Mouse (Mus musculus): ENCODE measurements around the gene Kcnmb1.
A peak's percentile ranks its signal among the peaks of the same experiment; 100 is the strongest.

Gene Kcnmb1

DNA sequence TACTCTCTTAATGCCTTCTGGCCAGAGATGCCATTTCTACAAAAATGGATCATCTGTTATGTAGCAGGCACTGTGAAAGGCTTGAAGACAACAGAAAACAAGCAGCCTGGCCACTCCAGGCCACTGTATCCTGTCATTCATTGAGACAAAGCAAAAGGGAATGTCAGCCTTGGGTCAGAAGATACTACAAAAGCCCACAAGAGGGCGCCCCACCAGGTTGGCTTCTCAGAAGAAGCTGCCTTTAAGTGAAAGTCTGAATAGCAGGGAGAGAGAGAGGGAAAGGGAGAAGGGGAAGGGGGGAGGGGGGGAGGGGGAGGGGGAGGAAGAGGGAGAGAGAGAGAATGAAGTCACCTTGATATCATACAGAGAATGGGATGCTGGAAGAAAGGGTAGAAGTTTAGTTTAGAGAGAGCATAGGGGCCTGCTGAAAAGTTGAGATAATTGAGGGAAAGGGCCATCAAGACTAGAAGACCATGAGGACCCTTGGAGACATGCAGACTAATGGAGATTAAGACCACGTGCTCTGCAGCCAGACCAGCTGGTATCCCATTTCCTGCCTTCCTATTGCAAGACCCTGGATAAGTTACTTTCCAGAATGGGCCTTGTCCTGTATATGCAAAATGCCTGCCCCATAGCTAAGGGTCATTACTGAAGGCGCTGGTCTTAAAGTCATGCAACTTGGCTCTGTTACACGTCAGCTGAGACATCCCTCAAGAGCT, 18.6 kb upstream of the Kcnmb1 start:
- DNase-seq (ENCODE audit: inconsistent age in 2 of 2, low spot score in 1 of 2), result peak in 1 of 2 experiments; percentile 42

DNA sequence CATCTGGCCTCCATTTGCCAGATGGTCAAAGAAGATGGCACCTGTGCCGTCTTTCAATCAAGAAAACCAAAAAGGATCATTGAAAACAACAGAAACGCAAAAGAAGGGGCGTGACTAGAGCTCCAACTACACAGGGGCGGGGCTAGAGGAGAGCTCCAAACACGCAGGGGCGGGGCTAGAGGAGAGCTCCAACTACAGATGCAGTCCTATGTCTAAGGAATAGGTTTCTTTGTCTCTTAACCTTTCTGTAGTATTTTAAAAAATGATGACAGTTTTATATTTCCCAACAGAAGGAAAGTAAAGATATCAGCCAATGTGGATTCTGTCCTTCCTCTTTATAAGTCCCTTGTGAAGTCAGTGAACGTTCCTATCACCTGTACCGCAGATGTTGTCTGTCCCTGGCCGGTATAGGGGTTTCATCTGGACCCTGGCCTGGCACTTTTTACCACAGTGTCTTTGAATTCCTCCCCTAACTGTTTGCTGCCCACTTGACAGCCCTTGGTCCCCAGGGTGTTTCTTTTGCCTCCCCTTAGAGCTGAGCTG, 18.0 kb upstream of the Kcnmb1 start:
- DNase-seq (ENCODE audit: inconsistent age in 2 of 2, low spot score in 1 of 2), result no peak

DNA sequence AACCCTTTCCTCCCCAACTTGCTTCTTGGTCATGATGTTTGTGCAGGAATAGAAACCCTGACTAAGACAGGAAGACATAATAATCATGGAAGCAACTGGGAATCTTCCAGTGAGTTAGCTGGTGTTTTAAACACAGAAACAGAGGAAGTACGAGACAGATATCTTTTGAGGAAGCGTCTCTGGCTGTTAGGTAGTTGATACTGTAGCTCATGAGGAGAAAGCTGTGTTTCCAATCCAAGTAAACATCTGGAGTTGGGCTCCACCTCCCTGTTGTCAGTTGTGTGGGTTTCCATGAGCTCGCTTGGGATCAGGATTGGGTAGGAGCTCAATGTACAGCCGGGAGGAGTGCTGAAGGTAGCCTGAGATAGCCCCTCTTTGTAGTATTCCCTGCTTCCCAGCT, 16.3 kb upstream of the Kcnmb1 start:
- DNase-seq (ENCODE audit: inconsistent age in 2 of 2, low spot score in 1 of 2), result no peak

DNA sequence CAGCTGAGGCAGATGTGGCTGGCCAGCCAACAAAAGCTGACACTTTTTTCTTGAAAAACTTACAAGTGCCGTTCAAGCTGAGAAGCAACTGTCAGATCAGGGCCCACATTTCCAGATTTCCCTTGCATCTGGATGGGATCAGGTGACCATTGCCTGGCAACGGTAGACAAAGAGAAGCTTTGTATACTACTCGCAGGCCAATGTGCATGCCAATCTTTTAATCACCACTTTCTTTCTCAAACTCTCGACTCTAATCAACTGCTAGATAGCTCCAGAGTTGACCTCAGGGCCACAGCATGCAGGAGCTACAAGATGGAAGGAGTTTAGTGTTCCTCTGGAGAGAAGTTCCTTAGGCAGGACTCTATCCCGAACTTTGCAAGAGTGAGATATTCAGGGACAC, 11.7 kb upstream of the Kcnmb1 start:
- no peak for DNase-seq (ENCODE audit: inconsistent age in 2 of 2, low spot score in 1 of 2)

DNA sequence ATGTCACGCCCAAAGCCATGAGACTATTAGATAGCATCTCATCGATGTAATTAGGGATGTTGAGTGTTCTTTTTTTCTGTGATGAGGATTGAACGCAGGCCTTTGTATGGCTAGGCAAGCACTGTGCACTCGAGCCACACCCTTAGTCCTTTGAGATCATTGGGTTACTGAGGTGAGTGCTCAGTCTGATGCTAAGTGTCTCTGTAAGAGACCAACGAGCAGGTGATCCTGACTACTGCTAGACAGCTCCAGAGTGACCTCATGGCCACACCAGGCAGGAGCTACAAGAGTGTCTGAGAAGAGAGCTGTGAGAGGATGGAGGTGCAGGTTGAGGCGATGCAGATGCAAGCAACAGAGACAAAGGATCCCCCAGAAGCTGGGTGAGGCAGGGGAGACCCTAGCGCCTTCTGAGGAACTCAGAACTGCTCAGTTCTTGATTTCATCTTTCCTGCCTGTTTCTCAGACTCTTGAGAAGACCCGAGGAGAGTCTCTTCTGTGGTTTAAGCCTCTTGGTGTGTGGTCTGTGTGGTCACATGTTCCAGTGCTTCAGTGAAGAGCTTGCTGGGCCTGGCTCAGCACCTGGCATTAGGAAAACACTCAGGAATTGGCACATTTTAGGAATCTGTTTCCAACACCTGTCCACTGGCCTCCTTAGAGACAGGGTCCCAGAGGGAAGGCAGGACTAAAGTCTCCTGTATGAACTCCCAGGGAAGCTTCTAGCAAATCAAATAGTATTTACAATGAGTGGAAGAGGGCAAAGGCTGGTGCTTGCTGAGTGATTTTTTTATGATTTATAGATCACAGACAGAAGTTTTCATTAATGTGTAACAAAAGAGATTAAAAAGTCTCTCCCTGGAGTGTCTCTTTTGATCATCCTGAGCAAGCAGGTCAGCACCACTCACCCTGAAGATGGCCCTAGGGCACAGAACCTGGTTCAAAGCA, 10.9 kb upstream of the Kcnmb1 start:
- no peak for DNase-seq (ENCODE audit: inconsistent age in 2 of 2, low spot score in 1 of 2)

DNA sequence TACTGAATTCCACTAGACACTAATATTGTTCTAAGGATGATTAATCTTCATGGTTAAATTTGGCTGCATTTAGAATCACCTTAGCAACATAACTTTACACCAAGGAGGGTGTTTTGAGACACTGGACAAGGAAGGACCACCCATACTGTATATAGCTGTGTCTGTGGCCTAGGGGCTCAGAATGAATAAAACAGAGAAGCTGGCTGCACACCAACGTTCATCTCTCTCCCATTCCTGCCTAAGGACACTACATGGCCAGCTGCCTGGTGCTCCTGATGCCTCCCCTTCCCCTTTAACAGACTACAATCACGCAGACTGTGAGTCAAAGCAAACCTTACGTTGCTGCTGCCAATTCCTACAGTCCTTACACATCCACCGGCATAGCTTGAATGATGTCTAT, 6.8 kb upstream of the Kcnmb1 start:
- no peak for DNase-seq (ENCODE audit: inconsistent age in 2 of 2, low spot score in 1 of 2)

DNA sequence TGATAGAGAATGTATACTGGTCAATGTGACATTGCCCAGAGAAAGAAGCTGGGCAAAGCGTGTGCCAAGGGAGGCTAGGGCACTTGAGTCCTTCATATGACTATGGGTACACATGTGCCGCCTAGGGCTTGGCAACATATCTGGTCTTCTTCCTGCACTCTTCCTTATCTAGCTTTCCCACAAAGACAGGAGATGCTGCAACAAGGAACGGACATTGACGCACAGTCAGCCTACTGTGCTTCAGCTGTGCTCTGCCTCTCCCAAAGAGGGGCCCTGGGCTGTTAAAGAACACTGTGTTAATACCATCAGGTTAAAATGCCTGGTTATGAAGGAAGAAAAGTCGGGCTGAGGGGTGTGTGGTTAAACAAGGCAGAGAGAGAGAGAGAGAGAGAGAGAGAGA, 6.2 kb upstream of the Kcnmb1 start:
- DNase-seq (ENCODE audit: inconsistent age in 2 of 2, low spot score in 1 of 2), result no peak

DNA sequence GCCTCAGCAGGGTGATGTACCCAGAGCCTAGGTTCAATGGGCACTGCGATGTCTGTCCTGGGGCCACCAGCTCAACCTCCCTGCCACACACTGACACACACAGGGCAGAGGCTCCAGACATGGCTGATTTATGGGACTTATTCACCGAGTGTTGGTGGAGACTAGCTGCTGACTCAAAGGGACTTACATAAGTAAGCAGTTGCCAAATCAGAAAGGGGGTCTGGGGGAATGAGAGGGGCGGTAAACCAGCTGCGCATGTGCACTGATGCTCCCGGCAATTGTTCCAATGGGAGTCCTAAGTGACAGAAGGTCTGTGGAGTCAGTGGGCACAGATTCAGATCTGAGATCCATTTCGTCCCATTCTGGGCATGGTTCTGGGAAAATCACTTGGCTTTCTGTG, 5.2 kb upstream of the Kcnmb1 start:
- DNase-seq (ENCODE audit: inconsistent age in 2 of 2, low spot score in 1 of 2), result peak; percentile 51 to 56

DNA sequence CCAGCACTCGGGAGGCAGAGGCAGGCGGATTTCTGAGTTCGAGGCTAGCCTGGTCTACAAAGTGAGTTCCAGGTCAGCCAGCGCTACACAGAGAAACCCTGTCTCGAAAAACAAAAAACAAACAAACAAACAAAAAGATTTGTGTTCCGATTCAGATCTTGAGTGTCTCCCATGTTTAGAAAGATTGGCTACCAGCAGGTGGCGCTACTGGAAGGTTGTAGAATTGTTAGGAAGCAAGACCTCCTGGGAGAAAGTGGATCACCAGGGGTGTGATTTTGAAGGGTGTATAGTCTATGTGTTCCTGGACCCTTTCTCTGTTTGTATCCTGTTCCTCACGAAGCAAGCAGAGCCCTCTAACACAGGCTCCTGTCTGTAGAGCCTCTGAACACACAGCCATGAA, 4.1 kb upstream of the Kcnmb1 start:
- DNase-seq (ENCODE audit: inconsistent age in 2 of 2, low spot score in 1 of 2), result peak; percentile 23 to 68

DNA sequence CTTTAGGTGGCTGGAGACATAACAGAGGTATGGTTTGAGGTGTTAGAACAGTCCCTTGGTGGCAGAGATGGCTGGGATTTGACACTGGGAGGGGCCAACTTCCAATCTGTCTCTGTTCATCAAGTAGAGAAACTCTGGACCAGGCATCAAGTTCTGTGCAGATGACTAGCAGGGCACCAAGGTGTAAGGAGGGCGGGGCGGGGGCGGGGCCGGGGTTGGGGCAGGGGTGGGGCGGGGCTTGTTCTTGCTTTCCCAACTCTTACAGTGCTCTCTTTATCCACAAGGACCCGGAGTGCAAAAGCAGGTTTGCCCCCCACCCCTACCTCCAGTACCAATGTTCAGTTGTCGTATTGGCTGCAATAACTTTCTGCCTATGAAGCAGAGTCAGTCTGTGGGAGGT, 635 bp upstream of the Kcnmb1 start:
- no peak for DNase-seq (ENCODE audit: inconsistent age in 2 of 2, low spot score in 1 of 2)

DNA sequence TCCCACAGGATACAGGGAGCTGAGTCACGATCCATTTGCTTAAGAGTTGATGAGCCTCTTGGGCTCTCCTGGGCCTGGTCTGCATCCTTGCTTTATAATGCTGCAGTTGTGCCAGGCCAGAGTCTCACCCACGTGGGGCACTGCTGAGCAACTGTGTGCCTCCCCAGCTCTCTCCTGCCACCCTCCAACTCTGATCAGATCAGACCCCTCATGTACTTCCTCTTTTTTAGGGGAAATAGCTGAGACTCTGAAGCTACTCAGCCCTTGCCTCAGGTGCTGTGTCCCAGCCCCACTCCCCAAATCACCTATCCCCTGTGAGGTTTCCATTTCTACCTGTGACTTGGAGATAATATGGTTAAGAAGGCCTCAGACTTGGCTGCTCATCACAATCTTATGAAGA, 2.6 kb downstream of the Kcnmb1 start:
- DNase-seq (ENCODE audit: inconsistent age in 2 of 2, low spot score in 1 of 2), result no peak

DNA sequence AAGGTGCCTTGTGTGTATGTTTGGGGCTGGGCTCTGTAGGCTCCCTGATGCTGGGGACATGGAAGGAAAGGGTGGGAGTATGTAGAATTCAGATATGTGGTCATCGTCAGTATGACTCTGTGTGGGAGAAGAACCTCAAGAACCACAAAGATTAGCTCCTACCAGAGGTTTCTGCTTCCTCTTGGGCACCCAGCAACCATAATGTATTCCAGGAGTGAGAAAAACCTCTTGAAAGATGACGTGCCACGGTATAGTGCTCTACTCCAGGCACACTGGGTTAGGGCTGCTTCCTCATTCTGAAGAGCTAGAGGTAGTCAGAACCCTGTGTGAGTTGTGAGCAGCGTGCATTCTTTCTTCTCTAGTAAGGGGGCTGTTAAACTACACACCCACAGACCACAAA, 4.9 kb downstream of the Kcnmb1 start:
- DNase-seq (ENCODE audit: inconsistent age in 2 of 2, low spot score in 1 of 2), result no peak

DNA sequence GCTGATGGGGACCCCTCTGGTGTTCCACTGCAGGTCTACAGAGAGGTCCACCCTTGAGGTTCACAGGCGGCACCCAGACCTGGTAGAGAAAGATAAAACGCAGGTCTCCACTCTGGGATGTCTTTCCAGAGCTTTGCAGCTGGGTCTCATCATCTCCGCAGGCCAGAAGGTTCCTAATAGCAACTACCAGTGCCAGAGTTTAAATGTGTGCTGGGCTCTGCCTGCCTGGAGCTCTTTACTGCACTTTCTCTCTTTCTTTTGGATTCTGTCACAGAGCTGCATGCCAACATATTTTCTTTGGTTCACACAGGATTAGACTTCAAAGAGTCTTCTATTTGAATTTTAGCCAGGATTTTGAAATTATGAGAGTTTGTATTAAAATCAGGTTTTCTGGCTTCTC, 6.4 kb downstream of the Kcnmb1 start:
- no peak for DNase-seq (ENCODE audit: inconsistent age in 2 of 2, low spot score in 1 of 2)

DNA sequence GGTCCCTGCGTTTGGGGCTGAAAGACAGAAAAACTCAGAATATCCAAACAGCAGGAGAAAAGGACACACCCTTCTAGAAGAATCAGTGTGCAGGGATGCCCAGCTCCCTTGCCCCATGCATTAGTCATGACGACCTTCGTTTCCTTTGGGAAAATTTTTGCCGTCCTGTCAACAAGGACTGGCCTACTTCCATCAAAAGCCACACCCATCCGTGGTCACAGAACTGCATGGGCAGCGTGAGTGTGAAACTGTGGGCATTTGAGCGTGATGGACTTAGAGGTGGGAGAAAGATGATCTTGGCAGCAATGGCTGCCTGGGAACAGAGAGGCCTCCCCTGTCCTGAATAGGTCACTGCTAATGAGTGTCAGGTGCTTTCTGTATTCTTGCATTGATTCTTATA, 9.3 kb downstream of the Kcnmb1 start:
- DNase-seq (ENCODE audit: inconsistent age in 2 of 2, low spot score in 1 of 2), result peak in 1 of 2 experiments; percentile 51

DNA sequence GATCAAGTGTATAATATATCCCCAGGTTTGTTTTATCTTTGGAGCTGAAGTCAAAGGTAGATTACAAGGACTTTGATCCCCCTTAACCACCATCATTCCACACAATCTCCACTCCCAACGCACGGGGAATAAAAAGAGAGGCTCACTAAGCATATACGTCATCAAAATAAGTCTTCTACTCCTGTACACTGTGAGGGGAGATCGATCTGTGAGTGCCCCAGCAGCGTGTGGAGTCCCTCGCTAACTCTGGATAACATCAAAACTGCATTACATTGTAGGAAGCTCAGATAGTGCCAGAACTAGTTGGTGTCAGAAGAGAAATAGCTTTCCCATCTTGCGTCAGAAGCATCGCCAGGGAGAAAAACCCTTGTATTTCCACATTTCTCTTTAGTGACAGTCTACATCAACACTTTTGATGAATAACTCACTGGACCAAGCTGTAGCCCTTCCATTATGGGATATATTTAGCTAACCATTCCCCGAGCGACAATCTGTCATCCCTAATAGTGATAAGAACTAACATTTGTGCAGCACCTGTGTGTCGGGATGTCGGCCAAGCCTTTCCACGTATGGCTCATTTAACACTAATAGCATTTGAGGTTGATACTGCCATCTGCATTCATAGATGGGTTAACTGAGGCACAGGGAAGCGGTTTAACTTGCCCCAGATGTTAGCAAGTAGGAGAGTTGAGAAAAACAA, 11.7 kb downstream of the Kcnmb1 start:
- DNase-seq (ENCODE audit: inconsistent age in 2 of 2, low spot score in 1 of 2), result no peak

DNA sequence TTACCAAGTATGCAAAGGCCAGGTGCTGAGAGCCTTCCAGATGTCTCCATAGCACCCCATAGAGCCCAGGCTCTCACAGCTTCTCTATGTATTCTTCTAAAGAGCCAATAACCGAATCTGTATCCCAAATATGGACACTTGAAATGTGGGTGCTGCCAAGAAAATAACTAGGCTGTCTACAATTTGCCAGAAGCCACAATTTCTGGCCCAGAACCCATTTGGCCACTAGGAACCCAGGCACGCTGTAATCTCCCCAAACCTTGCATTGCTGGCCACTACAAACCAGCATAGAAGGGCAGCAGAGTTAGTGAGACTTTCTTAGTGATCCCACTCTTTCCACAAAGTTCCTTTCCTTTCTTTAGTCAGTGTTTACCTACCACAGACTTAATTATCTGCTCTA, 12.3 kb downstream of the Kcnmb1 start:
- no peak for DNase-seq (ENCODE audit: inconsistent age in 2 of 2, low spot score in 1 of 2)

DNA sequence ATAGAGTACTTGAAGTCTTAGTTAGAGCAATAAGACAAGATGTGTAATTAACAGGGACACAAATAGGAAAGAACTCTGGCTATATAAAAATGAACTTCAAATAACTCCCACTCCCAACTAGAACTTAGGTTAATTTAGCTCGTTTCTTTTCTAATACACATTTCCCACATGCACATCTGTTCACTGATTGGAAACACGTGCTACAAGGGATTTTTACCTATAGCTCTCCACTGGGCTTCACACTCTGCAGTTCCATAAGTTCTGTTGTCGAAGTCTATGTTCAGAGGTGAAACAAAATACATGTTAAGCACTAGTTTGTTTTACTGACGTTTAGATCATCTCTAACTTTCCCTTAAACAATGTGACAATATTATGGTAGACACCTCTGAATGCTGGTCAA, 17.3 kb downstream of the Kcnmb1 start:
- no peak for DNase-seq (ENCODE audit: inconsistent age in 2 of 2, low spot score in 1 of 2)

DNA sequence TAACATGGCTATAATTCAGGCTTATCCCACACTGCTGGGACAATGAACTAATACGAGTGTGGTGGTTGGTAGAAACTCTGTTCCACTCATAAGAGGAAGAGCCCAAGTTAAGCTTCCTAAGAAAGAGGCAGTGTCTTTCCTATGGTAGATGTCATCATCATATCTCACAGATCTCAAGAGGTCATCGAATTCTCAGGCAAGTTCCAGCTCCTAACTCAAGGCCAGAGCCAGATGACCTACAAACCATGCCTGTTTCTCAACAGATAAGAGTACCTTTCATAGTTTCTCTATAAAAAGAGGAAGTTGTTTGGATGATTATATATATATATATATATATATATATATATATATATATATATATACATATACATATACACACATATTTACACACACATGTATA, 23.7 kb downstream of the Kcnmb1 start:
- DNase-seq (ENCODE audit: inconsistent age in 2 of 2, low spot score in 1 of 2), result no peak

DNA sequence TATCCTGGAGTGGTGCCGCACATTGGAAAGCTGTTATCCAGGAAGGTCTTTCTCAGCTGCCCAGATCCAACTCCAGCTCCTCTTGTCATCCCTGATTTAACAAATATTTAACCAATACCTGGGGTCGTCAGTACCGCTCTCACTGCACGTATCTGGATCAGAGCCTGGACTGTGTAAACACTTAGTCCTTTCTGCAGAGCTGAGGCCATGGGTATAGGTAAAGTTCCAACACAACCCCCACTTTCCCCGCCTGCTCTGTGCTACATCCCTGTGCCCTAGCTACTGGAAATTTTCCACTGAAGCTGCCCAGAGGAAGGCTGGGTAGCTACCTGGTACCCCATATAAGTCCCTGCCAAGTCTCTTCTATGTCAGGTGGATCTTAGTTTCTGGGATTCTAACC, 27.2 kb downstream of the Kcnmb1 start:
- DNase-seq (ENCODE audit: inconsistent age in 2 of 2, low spot score in 1 of 2), result no peak

DNA sequence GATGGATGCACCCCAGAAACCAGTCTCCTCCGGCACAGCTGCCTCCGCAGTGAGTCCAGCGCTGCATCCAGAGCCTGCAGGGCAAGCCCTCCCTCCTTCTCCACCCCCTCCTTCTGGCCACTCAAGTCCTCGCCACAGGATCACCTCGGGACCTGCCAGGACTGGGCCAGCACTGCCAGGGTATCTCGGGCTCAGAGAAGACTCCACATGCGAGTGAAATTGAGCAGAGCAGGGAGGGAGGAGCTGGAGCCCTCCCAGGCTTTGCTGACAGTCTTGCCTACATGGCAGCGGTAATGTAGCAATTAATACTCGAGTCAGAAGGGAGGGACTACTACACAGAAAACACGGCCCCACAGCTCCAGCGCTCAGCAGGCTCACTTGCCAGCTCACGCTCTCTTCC, 30.1 kb downstream of the Kcnmb1 start, which contains the start of gene Kcnip1:
TSS of gene Kcnip1 (minus strand) at position 215 of the 400 bp plus-strand sequence.
- no peak for DNase-seq (ENCODE audit: inconsistent age in 2 of 2, low spot score in 1 of 2)

DNA sequence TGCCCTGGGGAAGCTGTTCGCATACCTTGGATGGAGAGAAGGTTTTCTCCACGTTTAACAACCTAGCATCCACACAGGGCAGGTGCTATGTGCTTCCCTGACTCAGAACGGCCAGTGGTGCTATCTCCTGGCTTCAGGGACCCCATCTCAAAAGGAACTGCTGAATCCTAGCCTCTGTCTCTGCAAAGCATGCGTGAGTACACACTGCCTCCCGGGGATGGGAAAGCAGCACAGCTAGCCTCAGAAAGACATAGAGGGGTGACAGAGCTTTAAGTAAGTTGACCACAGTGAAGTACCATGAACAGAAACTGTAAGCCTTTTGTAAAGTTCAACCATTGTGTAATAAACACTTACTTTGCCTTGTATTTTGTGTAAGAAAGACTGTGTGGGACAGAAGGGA, 30.7 kb downstream of the Kcnmb1 start:
- DNase-seq (ENCODE audit: inconsistent age in 2 of 2, low spot score in 1 of 2), result no peak

Data from adrenal gland, adult (tissue).